Mouse (Mus musculus): Measurements from ENCODE around the gene Sobp.

Gene Sobp

GRCm38 (mm10) chr10:43174326-43175155 lies at the start of gene Sobp, which contains the start of gene 9030612E09Rik:
Gene Sobp (minus strand): TSS chr10:43174530.
Gene 9030612E09Rik (plus strand): TSS chr10:43174704.
- peak; percentile 77 for DNase-seq (ENCODE audit: low spot score)

DNA sequence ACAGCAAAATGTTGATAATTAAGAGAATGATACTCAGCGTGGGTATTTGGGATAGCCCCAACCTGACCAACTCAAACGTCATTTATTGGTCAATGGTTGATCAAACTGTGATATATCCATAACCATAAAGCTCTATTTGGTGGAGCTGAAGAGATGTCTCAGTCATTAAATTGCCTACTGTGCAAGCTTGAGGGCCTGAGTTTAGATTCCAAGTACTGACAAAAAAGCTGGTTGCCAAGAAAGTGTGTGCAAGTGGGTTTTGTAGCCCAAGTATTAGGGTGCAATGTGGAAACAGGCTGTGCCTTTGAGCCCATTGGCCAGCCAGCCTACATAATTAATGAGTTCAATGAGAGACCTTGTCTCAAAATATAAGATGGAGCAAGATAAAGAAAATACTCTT lies 49.1 kb upstream of the Sobp start:
- no peak for DNase-seq (ENCODE audit: low spot score)

DNA sequence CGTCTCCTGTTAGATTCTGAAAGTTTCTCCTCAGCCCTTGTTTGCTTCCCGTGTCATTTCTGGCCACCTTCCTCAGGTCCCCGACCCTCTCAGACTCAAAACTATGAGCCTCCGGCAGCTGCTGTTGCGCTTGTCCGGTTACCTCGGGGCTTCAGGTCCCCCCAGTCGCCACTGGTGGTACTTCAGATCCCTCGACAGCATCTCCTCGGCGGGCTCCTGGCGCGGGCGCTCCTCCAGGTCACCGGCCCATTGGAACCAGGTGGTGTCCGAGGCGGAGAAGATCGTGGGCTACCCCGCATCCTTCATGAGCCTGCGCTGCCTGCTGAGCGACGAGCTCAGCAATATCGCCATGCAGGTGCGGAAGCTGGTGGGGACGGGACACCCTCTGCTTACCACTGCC lies 47.3 kb upstream of the Sobp start:
- no peak for DNase-seq (ENCODE audit: low spot score)

DNA sequence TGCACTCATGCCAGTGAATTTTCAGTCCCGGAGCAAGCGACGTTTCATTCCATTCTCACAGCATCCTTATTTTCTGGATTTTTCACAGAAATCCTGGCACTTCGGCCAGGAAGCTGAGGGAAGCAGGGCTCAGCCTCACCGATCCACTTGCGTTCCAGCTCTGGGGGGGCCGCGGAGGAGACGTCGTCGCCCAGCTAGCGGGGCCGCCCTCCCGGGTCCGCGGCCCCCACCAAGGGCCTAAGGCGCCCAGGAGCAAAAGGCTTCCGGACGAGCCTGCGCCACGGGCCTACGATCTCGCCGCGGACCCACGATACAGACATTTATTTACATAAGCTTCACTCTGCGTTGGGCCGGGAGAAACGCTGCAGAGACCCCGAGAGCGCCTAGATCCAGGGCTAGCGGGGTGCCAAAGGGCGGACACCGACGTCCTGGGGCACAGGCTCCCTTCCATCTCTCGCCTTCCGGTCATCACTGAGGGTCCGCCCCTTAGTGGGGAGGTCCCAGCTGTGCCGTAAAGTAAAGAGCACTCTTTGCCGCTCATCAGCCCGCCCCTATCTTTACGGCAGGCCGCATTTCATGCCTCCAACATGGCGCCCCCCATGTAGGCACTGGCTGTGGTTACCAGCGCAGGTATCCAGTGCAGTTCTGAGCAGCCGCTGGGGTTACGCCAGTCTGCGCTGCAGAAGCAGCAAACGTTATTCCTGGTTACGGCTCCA lies 46.7 kb upstream of the Sobp start, which contains the start of gene Pdss2:
Pdss2 (plus strand) TSS at position 577 of the 716 bp plus-strand sequence.
- peak; percentile 95 for DNase-seq (ENCODE audit: low spot score)

DNA sequence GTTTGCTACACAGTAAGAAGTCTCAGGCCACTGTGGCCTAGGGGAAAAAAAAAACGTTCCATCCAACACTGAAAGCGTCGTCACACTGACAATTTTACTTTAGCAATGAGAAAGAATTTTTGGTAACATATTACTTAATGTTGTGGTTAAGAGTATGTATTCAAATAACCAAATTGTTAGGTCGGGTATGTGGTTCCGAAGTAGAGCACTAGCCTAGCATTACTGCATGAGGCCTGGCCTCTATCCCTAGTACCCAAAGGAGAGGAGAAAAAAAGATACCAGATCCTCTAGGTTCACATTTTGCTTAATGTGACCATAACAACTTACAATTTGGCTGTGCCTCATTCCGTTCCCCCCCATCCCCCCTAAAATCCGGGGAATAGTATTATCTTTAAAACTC lies 46.1 kb upstream of the Sobp start:
- DNase-seq (ENCODE audit: low spot score): no peak

DNA sequence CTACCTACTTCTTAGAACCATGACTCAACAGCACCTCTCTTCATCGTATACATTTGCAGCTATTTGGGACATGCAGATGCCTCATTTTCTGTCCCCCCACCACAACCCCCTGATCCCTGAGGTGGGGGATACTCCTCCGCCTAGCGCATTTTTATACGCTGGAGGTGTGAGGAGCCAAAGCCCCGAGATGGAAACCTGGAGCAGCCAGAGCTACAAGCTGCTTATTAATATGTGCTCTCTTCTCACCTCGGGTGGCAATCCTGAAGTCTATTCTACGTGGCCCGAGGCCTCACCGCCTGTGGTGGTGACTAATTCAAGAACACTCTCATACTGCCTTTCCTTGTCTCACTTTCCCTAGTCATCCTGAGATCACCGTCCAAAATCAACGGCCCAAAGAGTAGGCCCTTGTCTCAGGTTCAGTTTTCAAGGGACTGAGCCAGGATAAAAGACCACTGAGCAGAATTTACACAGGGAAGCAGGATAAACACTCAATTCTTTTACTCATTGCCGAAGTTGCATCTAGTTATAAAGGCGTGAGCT lies 43.1 kb upstream of the Sobp start:
- no peak for DNase-seq (ENCODE audit: low spot score)

DNA sequence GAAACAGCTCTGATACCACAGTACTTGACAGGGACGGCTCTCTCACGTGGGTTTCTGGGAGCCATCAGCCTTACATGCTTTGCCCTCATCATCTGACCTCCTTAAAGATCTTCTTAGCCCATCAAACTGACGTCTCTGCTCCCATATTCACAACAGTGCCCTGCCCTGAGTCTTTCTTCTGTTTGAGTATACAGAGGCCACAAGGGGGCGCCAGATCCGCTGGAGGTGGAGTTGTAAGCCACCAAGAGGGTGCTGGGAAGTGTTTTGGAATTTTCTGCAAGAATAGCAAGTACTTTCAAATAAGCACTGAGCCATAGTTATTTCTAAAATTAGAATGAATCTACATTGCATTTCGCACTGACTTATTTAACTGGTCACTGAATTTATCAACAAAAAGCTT lies 37.5 kb upstream of the Sobp start:
- no peak for DNase-seq (ENCODE audit: low spot score)

DNA sequence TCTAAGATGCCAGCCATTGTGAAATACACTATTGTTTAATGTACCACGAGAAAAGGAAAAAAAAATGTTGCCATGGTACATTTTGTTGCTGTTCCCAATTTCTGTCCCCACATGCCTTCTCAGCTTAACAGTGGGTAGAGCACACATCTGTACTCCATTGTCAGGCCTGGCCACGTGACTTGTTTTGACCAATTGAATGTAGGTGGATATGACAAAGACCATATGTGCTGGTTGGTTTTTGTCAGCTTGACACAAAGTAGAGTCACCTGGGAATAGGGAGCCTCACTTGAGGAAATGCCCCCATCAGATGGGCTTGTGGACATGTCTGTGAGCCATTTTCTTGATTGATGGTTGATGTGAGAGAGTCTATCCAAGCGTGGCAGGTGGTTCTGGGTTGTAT lies 29.5 kb upstream of the Sobp start:
- DNase-seq (ENCODE audit: low spot score): no peak

DNA sequence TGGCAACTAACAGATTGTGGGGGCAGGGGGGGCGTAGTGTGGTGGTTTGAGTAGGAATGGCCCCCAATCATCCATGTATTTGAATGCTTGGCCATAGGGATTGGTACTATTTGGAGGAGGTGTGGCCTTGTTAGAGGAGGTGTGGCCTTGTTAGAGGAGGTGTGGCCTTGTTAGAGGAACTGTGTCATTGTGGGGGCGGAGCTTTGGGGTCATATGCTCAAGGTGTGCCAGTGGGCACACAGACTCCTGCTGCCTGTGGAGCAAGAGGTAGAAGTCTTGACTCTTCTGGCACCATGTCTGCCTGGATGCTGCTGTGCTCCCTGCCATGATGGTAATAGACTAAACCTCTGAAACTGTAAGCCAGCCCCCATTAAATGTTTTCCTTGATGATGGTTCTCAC lies 25.9 kb upstream of the Sobp start:
- DNase-seq (ENCODE audit: low spot score): no peak

- DNase-seq (ENCODE audit: low spot score): no peak
These were observed 6.1 kb upstream of the Sobp start for GRCm38 (mm10) chr10:43180313-43180912.

DNA sequence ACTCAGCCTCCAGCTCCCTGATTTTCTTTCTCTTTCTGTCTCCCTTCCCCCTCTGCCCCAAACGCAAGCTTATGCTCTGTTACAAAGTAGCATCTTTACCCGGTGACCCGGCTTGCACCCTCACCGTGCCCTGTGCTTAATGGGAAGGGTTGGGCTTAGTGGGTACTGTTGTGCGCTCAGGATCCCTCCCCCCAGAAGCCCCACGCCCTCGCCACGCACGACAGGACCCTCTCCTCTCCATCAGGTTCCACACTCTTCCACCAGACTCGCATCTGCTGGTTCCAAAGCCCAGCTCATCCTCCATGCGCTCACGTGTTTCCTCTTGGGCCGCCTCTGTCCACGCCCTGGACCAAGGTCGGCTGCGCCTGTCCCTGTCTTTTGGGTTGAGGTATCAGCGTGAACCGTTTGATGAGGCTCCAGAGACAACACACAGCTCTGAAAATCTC lies 849 bp upstream of the Sobp start:
- DNase-seq (ENCODE audit: low spot score): no peak

DNA sequence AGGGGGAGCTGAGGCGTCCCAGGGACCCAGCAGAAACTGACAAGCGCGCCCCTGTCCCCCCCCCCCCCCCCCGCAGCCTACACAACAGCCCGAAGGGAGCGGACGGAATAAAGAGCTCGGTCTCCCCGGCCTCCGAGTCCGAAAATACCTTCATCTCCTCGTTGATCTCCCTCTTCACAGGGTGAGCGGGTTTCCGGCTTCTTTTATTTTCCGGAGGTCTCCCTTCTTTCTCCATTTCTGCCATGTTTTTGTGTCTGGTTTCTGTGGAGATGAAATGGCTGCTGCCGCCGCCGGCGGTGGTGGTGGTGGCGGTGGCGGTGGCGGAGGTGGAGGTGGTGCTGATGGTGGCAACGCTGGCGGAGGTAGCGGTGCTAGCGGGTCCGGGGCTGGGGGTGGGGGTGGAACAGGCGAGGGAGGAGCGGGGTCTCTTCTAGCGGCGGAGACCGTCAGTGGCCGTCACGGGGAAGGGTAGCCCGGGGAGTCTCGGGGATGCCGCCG lies 453 bp downstream of the Sobp start:
- no peak for DNase-seq (ENCODE audit: low spot score)

GRCm38 (mm10) chr10:43173141-43173827 lies 1.0 kb downstream of the Sobp start:
- DNase-seq (ENCODE audit: low spot score): peak; percentile 52

DNA sequence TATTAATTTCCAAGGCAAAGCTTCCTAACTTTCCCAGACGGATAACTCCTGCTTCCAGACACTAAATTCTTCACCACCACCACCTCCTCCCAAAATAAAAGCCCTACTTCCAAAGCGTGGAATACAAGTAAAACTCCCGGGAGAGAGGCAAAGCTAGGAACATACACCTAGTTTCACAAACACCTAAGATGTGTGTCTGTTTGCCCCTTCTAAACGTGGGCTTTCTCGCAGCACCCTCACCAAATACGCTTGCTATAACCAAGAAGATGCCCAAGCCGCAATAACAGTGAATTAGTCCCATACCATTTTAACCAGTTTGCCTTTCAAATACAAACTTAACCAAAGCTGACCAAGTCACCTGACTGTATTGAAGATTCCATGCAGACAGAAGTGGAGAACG lies 1.8 kb downstream of the Sobp start:
- no peak for DNase-seq (ENCODE audit: low spot score)

GRCm38 (mm10) chr10:43172066-43172465 lies 2.3 kb downstream of the Sobp start:
- no peak for DNase-seq (ENCODE audit: low spot score)

GRCm38 (mm10) chr10:43171106-43171505 lies 3.2 kb downstream of the Sobp start:
- DNase-seq (ENCODE audit: low spot score): no peak

DNA sequence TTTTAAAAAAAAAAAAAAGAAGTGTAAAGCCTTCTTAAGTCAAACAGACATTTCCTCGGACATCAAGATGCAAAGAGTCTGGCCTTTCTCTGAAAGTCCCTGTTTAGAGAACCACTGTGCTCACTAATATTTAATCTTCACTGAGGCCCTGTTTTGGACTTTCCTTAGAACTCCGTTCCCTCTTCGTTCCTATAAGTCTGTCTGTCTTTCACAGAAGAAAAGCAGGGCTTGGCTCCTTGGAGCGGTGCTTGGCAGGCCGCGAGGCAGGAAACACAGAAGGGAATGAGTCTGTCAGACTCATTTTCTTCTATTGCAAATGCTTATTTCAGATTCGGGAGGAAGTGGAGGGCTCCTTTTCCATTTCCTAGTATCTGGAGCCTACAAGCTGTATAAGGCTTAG lies 5.5 kb downstream of the Sobp start:
- DNase-seq (ENCODE audit: low spot score): no peak

DNA sequence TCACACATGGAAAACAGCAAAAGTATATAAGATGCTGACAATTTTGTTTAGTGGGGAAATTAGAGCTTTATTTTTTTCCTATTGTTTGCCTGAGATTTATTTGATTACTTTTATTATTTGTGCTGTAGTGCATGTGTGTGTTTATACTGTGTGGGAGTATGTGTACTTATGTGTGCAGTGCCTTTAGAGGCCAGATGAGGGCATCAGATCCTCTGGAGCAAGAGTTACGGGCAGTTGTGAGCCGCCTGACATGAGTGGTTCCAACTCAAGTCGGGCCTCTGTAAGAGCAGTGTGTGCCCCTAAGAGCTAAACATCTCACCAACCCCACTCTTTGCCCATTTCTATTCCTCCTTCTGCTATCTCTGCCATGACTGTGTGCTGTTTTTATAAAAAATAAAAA lies 7.5 kb downstream of the Sobp start:
- DNase-seq (ENCODE audit: low spot score): no peak

DNA sequence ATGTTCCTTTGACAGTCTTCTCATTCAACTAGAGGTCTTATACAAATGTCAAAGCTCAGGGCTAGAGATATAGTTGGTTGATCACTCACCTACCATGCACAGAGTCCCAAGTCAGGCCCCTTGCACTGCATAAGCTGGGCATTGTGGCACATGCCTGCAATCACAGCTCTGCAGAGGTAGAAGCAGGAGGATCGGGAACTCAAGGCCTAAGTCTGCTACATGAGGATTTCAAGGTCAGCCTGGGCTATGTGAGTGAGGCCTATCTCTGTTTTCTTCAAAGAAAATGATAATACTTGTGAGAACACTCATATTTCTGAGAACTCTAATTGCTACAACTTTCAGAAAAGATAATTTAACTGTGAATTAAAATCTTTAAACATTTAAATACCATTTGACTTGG lies 8.2 kb downstream of the Sobp start:
- DNase-seq (ENCODE audit: low spot score): no peak

DNA sequence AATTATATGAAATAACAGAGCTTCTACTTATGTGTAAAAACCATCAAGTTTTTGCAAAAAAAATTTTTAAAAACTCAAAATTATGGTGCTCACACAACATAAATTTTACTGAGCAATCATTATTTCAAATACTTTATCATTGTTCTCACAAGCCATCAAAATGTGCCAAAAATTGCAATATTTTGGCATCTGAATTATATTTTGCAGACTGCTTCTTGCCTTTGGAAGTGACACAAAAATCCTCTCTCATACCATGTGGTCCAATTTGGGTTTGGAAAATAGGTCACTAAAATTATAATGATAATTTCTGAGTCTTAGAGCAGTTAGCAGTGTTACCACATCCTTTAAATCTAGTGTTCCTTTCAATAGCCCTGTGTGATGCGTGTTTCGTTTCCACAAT lies 9.9 kb downstream of the Sobp start:
- no peak for DNase-seq (ENCODE audit: low spot score)

GRCm38 (mm10) chr10:43162318-43162717 lies 12.0 kb downstream of the Sobp start:
- no peak for DNase-seq (ENCODE audit: low spot score)

DNA sequence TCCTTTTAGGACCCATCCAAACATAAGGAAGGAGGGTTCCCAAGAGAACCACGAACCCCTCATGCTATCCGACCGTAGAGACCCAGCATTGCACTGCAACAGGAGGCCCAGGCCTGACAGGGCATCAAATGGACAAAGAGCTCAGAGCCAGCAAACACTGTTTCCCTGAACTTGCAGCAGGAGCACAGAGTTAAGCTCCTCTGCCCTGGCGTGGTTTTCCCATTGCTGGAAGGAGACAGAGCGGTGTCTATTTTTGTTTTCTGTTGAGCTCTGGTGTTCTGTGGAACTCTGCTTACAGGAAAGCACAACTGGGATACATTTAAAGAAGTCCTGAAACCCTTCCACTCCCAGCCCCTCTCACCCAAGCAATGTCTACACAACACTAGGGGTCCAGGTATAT lies 15.0 kb downstream of the Sobp start:
- no peak for DNase-seq (ENCODE audit: low spot score)
